Mouse (Mus musculus): Measurements from ENCODE around the gene St8sia1.

DNA sequence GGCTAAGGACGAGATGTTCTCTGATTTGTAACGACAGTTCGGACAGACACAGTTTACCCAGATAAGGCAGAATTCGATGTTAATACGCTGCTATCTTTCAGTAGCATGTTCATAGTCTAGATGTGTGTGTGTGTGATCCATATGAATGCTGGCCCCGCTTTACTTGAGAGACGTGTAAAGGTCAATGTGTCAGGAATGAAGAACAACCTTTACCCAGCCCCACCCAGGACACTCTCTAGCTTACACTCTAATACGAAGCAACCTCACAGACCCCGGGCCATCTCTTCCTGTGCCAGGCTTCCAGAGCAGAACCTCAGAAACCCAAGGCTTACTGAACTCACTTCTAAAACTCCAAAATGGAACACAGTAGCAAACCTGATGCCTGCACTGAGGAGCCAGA, 165.4 kb downstream of the St8sia1 start:
- no peak for TF ChIP-seq CTCF (IDR thresholded peaks at IDR 0.05; ENCODE audit: low read depth)
- no peak for TF ChIP-seq EP300 (optimal IDR thresholded peaks at IDR 0.05)

All from stomach, postnatal 0 days (tissue).